Mouse (Mus musculus): Measurements from ENCODE around the gene Pmfbp1. TPM values are rescaled to one million over a fixed set of nuclear protein-coding genes. Genes with fewer than 3 reads are reported as not detected.
A peak's percentile ranks its signal among the peaks of the same experiment; 100 is the strongest.

Gene Pmfbp1
- polyA plus RNA-seq, 1 experiment from 2014 or later = 3.1 TPM

DNA sequence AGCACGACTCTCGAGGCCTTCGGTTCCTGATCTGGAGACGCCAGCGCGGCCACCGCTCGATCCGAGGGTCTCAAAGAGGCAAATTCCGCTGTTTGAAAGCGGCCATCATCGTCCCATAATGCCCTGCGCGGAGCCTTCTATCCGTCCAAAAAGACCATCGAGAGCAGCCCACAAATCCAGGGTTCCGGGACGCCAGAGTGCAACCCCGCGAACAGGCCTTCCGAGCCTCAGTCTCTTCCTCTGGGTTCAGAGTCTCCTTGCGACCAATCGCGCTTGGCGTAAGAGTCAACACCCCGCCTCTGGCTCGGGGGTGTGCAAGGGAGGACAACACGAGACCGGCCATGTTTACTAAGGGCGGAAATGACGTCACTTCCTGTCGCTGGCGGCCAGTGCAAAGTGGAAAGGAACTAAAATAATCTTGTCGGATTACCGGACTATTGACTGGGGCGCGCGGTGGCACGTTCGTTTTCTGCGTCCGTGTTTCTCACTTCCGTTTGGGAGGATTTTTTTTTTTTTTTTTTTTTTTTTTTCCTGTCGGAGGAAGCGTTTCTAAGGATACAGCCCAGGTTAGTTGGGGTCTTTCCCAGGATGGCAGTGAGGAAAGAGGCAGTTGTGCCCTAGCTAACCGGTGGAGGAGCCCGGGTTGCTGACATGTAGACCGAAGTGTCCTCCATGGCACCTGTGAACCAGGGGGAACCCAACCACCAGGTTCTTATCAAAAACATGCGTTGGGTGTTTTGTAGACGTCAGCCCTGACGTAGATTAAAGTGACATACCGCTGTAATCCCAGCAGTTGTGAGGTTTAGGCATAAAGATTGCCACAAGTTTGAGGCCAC lies 71.9 kb downstream of the Pmfbp1 start, which contains the start of the genes Dhx38 and Txnl4b:
Dhx38 (minus strand) TSS at position 364 of the 836 bp plus-strand sequence.
Txnl4b (plus strand) TSS at position 395 of the 836 bp plus-strand sequence.
- H3K27ac ChIP-seq (ENCODE audit: low read depth, low read length) = peak within 1 kb of the TSS; percentile 85
- DNase-seq (ENCODE audit: low spot score, missing footprints) = peak; percentile 100
- peak; percentile 99 for ATAC-seq (ENCODE audit: low FRiP score)
- H3K4me1 ChIP-seq (ENCODE audit: control insufficient read depth, insufficient read depth, low read length) = peaks cover 16% of the 10 kb centered on the region
- H3K9ac ChIP-seq (ENCODE audit: low read length) = peak within 1 kb of the TSS; percentile 94
- peak within 1 kb of the TSS; percentile 92 for H3K4me3 ChIP-seq (ENCODE audit: low read depth, low read length)
- H3K4me2 ChIP-seq = peak within 1 kb of the TSS; percentile 94
- H3K9me3 ChIP-seq (ENCODE audit: control insufficient read depth, low read length) = no peaks in the 10 kb centered on the region
- no peaks in the 10 kb centered on the region for H3K27me3 ChIP-seq (ENCODE audit: control insufficient read depth, insufficient read depth, low read length)
- H3K36me3 ChIP-seq (ENCODE audit: control insufficient read depth, insufficient read depth, low read length) = peaks cover 5% of the 10 kb centered on the region; the same call in 1 of the 2 replicates
- WGBS = under 1% methylated on average over 52 of the region's 52 CpGs

DNA sequence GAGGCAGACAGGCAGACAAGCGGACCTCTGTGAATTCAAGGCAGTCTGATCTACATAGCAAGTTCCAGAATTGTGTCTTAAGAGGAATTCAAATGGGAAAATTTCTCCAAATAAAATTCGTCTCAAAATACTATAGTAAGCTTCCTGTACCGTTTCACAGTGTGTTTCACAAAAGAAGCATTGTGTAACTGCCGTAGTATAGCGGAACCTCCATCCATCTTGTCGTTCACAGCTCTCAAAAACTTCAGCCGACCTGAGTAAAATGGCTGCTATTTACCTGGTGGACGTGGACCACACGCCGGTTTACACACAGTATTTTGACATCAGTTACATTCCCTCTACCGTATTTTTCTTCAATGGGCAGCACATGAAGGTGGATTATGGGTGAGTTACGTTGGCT lies 77.3 kb downstream of the Pmfbp1 start:
- H3K27me3 ChIP-seq (ENCODE audit: control insufficient read depth, insufficient read depth, low read length) = no peaks in the 10 kb centered on the region
- H3K4me2 ChIP-seq = no peak overlapping the region
- no peaks in the 10 kb centered on the region for H3K36me3 ChIP-seq (ENCODE audit: control insufficient read depth, insufficient read depth, low read length)
- no peak overlapping the region for H3K27ac ChIP-seq (ENCODE audit: low read depth, low read length)
- no peak overlapping the region for H3K4me3 ChIP-seq (ENCODE audit: low read depth, low read length)
- DNase-seq (ENCODE audit: low spot score, missing footprints) (no peak), ATAC-seq (ENCODE audit: low FRiP score) (no peak)
- WGBS = 95% methylated on average over 12 of the region's 12 CpGs
- peaks cover 7% of the 10 kb centered on the region for H3K4me1 ChIP-seq (ENCODE audit: control insufficient read depth, insufficient read depth, low read length)
- H3K9me3 ChIP-seq (ENCODE audit: control insufficient read depth, low read length) = no peaks in the 10 kb centered on the region
- no peak overlapping the region for H3K9ac ChIP-seq (ENCODE audit: low read length)

DNA sequence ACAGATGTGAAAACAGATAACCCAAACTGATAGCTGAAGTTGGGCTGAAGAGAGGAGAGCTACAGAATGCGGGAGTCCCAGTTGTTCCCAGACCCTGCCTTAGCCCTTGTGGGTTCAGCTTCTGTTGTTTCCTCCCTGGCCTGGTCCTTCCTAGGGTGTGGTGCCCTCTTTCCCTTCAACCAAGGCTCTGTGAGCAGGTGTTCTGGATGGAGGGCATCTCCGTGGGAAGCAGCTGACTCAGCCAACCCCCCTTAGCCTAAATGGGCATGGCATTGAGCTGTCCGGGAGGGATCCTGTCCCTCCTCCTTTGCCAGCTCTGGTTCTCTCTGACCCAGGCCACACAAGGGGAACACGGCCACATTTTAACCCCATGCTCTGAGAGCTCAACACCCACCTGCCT lies 82.5 kb downstream of the Pmfbp1 start:
- 81% methylated on average over 4 of the region's 4 CpGs for WGBS
- DNase-seq (ENCODE audit: low spot score, missing footprints) (no peak), ATAC-seq (ENCODE audit: low FRiP score) (no peak)
- Histone ChIP-seq H3K36me3 (ENCODE audit: control insufficient read depth, insufficient read depth, low read length) (no peaks in the 10 kb centered on the region), H3K4me3 (ENCODE audit: low read depth, low read length) (no peak overlapping the region), H3K9me3 (ENCODE audit: control insufficient read depth, low read length) (no peaks in the 10 kb centered on the region), H3K27ac (ENCODE audit: low read depth, low read length) (no peak overlapping the region), H3K27me3 (ENCODE audit: control insufficient read depth, insufficient read depth, low read length) (no peaks in the 10 kb centered on the region), H3K4me2 (no peak overlapping the region), H3K9ac (ENCODE audit: low read length) (no peak overlapping the region), H3K4me1 (ENCODE audit: control insufficient read depth, insufficient read depth, low read length) (no peaks in the 10 kb centered on the region)

GRCm38 (mm10) chr8:109578900-109579301 lies 85.1 kb downstream of the Pmfbp1 start, which contains the start of gene Hp:
TSS of gene Hp (minus strand) at chr8:109579172.
- no peak within 1 kb of the TSS for H3K4me3 ChIP-seq (ENCODE audit: low read depth, low read length)
- no peak for ATAC-seq (ENCODE audit: low FRiP score)
- WGBS = 74% methylated on average over 8 of the region's 8 CpGs

GRCm38 (mm10) chr8:109584293-109584692 lies 90.5 kb downstream of the Pmfbp1 start:
- no peak overlapping the region for H3K4me2 ChIP-seq
- no peaks in the 10 kb centered on the region for H3K9me3 ChIP-seq (ENCODE audit: control insufficient read depth, low read length)
- WGBS = 86% methylated on average over 4 of the region's 4 CpGs
- H3K27ac ChIP-seq (ENCODE audit: low read depth, low read length) = no peak overlapping the region
- DNase-seq (ENCODE audit: low spot score, missing footprints) (no peak), ATAC-seq (ENCODE audit: low FRiP score) (no peak)
- no peaks in the 10 kb centered on the region for H3K4me1 ChIP-seq (ENCODE audit: control insufficient read depth, insufficient read depth, low read length)
- no peak overlapping the region for H3K4me3 ChIP-seq (ENCODE audit: low read depth, low read length)
- H3K36me3 ChIP-seq (ENCODE audit: control insufficient read depth, insufficient read depth, low read length) = no peaks in the 10 kb centered on the region
- no peaks in the 10 kb centered on the region for H3K27me3 ChIP-seq (ENCODE audit: control insufficient read depth, insufficient read depth, low read length)
- no peak overlapping the region for H3K9ac ChIP-seq (ENCODE audit: low read length)

More at GRCm38 (mm10) chr8:109578900-109579301, 85.1 kb downstream of the Pmfbp1 start, which contains the start of gene Hp:
- Histone ChIP-seq H3K9me3 (ENCODE audit: control insufficient read depth, low read length) (no peaks in the 10 kb centered on the region), H3K4me2 (no peak within 1 kb of the TSS), H3K36me3 (ENCODE audit: control insufficient read depth, insufficient read depth, low read length) (no peaks in the 10 kb centered on the region), H3K4me1 (ENCODE audit: control insufficient read depth, insufficient read depth, low read length) (no peaks in the 10 kb centered on the region), H3K9ac (ENCODE audit: low read length) (no peak within 1 kb of the TSS), H3K27ac (ENCODE audit: low read depth, low read length) (no peak within 1 kb of the TSS), H3K27me3 (ENCODE audit: control insufficient read depth, insufficient read depth, low read length) (no peaks in the 10 kb centered on the region)
- DNase-seq (ENCODE audit: low spot score, missing footprints) = no peak

GRCm38 (mm10) chr8:109584830-109585229 lies 91.0 kb downstream of the Pmfbp1 start:
- no peaks in the 10 kb centered on the region for H3K36me3 ChIP-seq (ENCODE audit: control insufficient read depth, insufficient read depth, low read length)
- no peak overlapping the region for H3K4me2 ChIP-seq
- no peak overlapping the region for H3K27ac ChIP-seq (ENCODE audit: low read depth, low read length)
- no peak for DNase-seq (ENCODE audit: low spot score, missing footprints)
- no peak overlapping the region for H3K9ac ChIP-seq (ENCODE audit: low read length)
- H3K27me3 ChIP-seq (ENCODE audit: control insufficient read depth, insufficient read depth, low read length) = no peaks in the 10 kb centered on the region
- 85% methylated on average over 3 of the region's 3 CpGs for WGBS
- no peaks in the 10 kb centered on the region for H3K4me1 ChIP-seq (ENCODE audit: control insufficient read depth, insufficient read depth, low read length)
- no peak overlapping the region for H3K4me3 ChIP-seq (ENCODE audit: low read depth, low read length)
- H3K9me3 ChIP-seq (ENCODE audit: control insufficient read depth, low read length) = no peaks in the 10 kb centered on the region
- no peak for ATAC-seq (ENCODE audit: low FRiP score)

DNA sequence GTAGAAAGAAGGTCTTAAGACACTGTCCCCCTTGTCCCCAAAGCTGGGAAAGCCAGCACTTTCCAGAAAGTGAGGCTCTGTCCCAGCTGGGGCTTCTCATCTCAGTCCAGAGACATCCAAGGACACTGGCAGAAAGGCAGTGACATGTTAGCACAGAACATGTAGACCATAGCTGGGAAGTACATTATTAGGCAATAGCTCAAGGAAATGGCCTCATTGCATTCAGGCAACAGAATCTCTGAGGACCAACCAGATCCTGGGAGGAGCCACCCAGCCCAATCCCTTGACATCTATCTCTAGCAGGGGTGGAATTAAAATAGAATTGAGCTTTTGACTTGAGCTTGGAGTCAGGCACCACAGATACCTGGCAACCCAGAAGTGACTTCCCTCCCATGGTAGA lies 91.8 kb downstream of the Pmfbp1 start:
- no peak overlapping the region for H3K4me3 ChIP-seq (ENCODE audit: low read depth, low read length)
- no peaks in the 10 kb centered on the region for H3K27me3 ChIP-seq (ENCODE audit: control insufficient read depth, insufficient read depth, low read length)
- no peaks in the 10 kb centered on the region for H3K9me3 ChIP-seq (ENCODE audit: control insufficient read depth, low read length)
- no peaks in the 10 kb centered on the region for H3K36me3 ChIP-seq (ENCODE audit: control insufficient read depth, insufficient read depth, low read length)
- no peak overlapping the region for H3K4me2 ChIP-seq
- no peak for DNase-seq (ENCODE audit: low spot score, missing footprints)
- H3K4me1 ChIP-seq (ENCODE audit: control insufficient read depth, insufficient read depth, low read length) = no peaks in the 10 kb centered on the region
- no peak overlapping the region for H3K27ac ChIP-seq (ENCODE audit: low read depth, low read length)
- no peak overlapping the region for H3K9ac ChIP-seq (ENCODE audit: low read length)
- ATAC-seq (ENCODE audit: low FRiP score) = no peak

GRCm38 (mm10) chr8:109586972-109587504 lies 93.2 kb downstream of the Pmfbp1 start:
- ATAC-seq (ENCODE audit: low FRiP score) (no peak), DNase-seq (ENCODE audit: low spot score, missing footprints) (no peak)
- H3K27me3 ChIP-seq (ENCODE audit: control insufficient read depth, insufficient read depth, low read length) = no peaks in the 10 kb centered on the region
- H3K27ac ChIP-seq (ENCODE audit: low read depth, low read length) = no peak overlapping the region
- H3K9me3 ChIP-seq (ENCODE audit: control insufficient read depth, low read length) = no peaks in the 10 kb centered on the region
- no peak overlapping the region for H3K9ac ChIP-seq (ENCODE audit: low read length)
- WGBS = 72% methylated on average over 7 of the region's 7 CpGs
- no peaks in the 10 kb centered on the region for H3K36me3 ChIP-seq (ENCODE audit: control insufficient read depth, insufficient read depth, low read length)
- H3K4me1 ChIP-seq (ENCODE audit: control insufficient read depth, insufficient read depth, low read length) = no peaks in the 10 kb centered on the region
- H3K4me2 ChIP-seq = no peak overlapping the region
- H3K4me3 ChIP-seq (ENCODE audit: low read depth, low read length) = no peak overlapping the region

- Histone ChIP-seq H3K9me3 (ENCODE audit: control insufficient read depth, low read length) (no peaks in the 10 kb centered on the region), H3K27me3 (ENCODE audit: control insufficient read depth, insufficient read depth, low read length) (no peaks in the 10 kb centered on the region), H3K9ac (ENCODE audit: low read length) (no peak overlapping the region), H3K36me3 (ENCODE audit: control insufficient read depth, insufficient read depth, low read length) (no peaks in the 10 kb centered on the region), H3K27ac (ENCODE audit: low read depth, low read length) (no peak overlapping the region), H3K4me2 (no peak overlapping the region), H3K4me1 (ENCODE audit: control insufficient read depth, insufficient read depth, low read length) (no peaks in the 10 kb centered on the region), H3K4me3 (ENCODE audit: low read depth, low read length) (no peak overlapping the region)
- DNase-seq (ENCODE audit: low spot score, missing footprints) (no peak), ATAC-seq (ENCODE audit: low FRiP score) (no peak)
- WGBS = 88% methylated on average over 9 of the region's 9 CpGs
Measured at GRCm38 (mm10) chr8:109590901-109591300, 97.1 kb downstream of the Pmfbp1 start.
